Mouse (Mus musculus) Patski (cell line): Measurements from ENCODE around the gene Gm4340. TPM values are rescaled to one million over a fixed set of nuclear protein-coding genes. Genes with fewer than 3 reads are reported as not detected.
"Not testable (repeated sequence)": the region's sequence is repeated elsewhere in the genome, so short reads cannot be mapped to it uniquely, and the experiment has no call there.

Experiments
- ATAC-seq: fragments of 100-300 bp; one replicate; pipeline ENCODE4 v1.8.0; 2021
- CTCF ChIA-PET: fragments of 350-600 bp; sonication (Branson Sonifier 250); formaldehyde crosslinking; loops from one replicate; lab custom pipeline; 2022; ENCODE audit warnings: inconsistent platforms; lab: Charles Lee
- POLR2A ChIA-PET: fragments of 350-600 bp; sonication (Branson Sonifier 250); formaldehyde crosslinking; loops from one replicate; lab custom pipeline; 2022; ENCODE audit warnings: antibody characterized with exemption, inconsistent platforms; lab: Charles Lee
- DNase-seq: peaks from one replicate; pipeline ENCODE4 v3.0.0-alpha.2; 2011; ENCODE audit warnings: low read depth, low spot score
- H3K27me3 ChIP-seq: fragments of 371-371 bp; one replicate; pipeline ENCODE4 v1.5.1; 2021
- CTCF ChIP-seq: fragments of 100-300 bp; IDR thresholded peaks from one replicate; pipeline ENCODE4 v1.5.1; 2021
- in situ Hi-C: fragments of 300-500 bp; cut with MboI; formaldehyde crosslinking; loops from 3 replicates; pipeline ENCODE4 v1.11.1; 2018; ENCODE audit warnings: low pct_unique_long_range_greater_than_20kb, mixed read lengths
- polyA plus RNA-seq: library from polyadenylated mRNA; unstranded; gene quantifications from one replicate; pipeline ENCODE4 v1.2.3, GENCODE M21; 2021

The Gm4340 gene
- not detected for polyA plus RNA-seq

- DNase-seq, POLR2A ChIA-PET, ATAC-seq, CTCF ChIA-PET, H3K27me3 ChIP-seq, in situ Hi-C loops: not testable (repeated sequence)
These were observed at the start of gene Gm4340 for GRCm38 (mm10) chr10:104193742-104194141. Gene Gm4340, plus strand, starts transcription at chr10:104194042.

- POLR2A ChIA-PET, CTCF ChIA-PET, DNase-seq, in situ Hi-C loops, H3K27me3 ChIP-seq, ATAC-seq: not testable (repeated sequence)
These were observed 42.6 kb upstream of the Gm4340 start, which contains the start of gene Gm6763 for GRCm38 (mm10) chr10:104151197-104151596. Gene Gm6763, plus strand, starts transcription at chr10:104151497.

DNA sequence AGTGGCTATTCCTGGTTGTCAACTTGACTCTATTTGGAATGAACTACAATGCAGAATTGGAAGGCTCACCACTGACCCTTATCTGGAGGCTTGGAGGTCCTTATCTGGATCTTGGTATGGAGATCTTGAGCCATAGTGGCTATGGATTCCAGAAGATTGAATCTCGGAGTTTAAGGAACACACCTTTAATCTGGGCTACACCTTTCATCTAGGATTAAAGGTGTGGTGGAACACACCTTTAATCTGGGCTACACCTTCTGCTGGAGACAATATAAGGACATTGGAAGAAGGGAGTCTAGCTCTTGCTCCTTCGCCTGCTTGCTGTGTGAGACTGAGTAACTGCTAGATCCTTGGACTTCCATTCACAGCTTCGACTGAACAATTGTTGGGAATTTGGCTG, 34.1 kb upstream of the Gm4340 start, which contains the start of gene Gm8764:
Gm8764 (plus strand) TSS at position 301 of the 400 bp plus-strand sequence.
- in situ Hi-C loops, POLR2A ChIA-PET, ATAC-seq, DNase-seq, H3K27me3 ChIP-seq, CTCF ChIA-PET: not testable (repeated sequence)

GRCm38 (mm10) chr10:104168215-104168614, 25.6 kb upstream of the Gm4340 start, which contains the start of gene Gm21304:
Gene Gm21304, plus strand, starts transcription at chr10:104168515.
- POLR2A ChIA-PET, ATAC-seq, CTCF ChIA-PET, in situ Hi-C loops, DNase-seq, H3K27me3 ChIP-seq: not testable (repeated sequence)

DNA sequence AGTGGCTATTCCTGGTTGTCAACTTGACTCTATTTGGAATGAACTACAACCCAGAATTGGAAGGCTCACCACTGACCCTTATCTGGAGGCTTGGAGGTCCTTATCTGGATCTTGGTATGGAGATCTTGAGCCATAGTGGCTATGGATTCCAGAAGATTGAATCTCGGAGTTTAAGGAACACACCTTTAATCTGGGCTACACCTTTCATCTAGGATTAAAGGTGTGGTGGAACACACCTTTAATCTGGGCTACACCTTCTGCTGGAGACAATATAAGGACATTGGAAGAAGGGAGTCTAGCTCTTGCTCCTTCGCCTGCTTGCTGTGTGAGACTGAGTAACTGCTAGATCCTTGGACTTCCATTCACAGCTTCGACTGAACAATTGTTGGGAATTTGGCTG, 17.1 kb upstream of the Gm4340 start, which contains the start of gene Gm21312:
Gm21312 (plus strand) TSS at position 301 of the 400 bp plus-strand sequence.
- POLR2A ChIA-PET, result not testable (repeated sequence)

DNA sequence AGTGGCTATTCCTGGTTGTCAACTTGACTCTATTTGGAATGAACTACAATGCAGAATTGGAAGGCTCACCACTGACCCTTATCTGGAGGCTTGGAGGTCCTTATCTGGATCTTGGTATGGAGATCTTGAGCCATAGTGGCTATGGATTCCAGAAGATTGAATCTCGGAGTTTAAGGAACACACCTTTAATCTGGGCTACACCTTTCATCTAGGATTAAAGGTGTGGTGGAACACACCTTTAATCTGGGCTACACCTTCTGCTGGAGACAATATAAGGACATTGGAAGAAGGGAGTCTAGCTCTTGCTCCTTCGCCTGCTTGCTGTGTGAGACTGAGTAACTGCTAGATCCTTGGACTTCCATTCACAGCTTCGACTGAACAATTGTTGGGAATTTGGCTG, 8.6 kb upstream of the Gm4340 start, which contains the start of gene Gm20765:
Gm20765 (plus strand) TSS at position 301 of the 400 bp plus-strand sequence.
- ATAC-seq, POLR2A ChIA-PET, in situ Hi-C loops, CTCF ChIA-PET, H3K27me3 ChIP-seq, DNase-seq: not testable (repeated sequence)

More for the DNA sequence above, 17.1 kb upstream of the Gm4340 start, which contains the start of gene Gm21312:
- H3K27me3 ChIP-seq, ATAC-seq, in situ Hi-C loops, CTCF ChIA-PET, DNase-seq: not testable (repeated sequence)

GRCm38 (mm10) chr10:104209655-104210054, 15.8 kb downstream of the Gm4340 start:
- in situ Hi-C loops, result no loop called here
- ATAC-seq, result no peak
- ChIA-PET CTCF (no interaction called here), POLR2A (no interaction called here)
- no peak for DNase-seq
- no peak for TF ChIP-seq CTCF
- H3K27me3 ChIP-seq, result no peaks in the 10 kb centered on the region

DNA sequence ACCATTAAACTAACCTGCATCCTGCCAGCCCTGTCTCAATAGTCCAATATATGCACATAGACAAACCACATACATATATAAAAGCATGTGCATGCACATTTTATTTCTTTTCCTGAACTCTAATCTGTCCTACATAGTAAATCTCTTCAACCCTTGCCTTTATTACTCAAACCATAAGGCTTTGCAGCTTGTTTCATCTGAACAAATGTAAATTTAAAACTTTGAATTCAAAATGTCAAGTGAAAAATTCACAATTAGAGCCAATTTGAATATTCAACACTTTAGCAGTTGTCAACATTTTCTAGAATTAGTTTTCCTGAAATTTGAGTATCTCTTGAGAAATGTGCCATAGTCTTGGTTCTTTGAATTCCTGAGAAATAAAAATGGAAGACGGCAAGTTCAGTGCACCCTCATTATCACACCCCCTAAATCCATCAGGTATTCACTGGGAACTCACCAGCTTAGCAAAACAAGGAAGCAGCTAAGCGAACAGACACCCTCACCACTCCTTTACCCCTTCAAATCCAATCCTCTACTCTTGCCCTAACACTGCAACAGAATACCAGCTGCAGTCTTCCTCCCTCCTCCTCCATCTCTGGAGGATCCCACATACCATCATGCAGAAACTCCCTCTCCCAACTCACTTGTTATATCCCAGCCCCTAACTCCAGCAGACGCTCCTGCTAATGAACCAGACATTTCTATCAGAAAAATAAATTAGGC, 16.6 kb downstream of the Gm4340 start:
- DNase-seq, result no peak
- POLR2A ChIA-PET, result no interaction called here
- in situ Hi-C loops, result no loop called here
- no peak for TF ChIP-seq CTCF
- H3K27me3 ChIP-seq, result no peaks in the 10 kb centered on the region
- CTCF ChIA-PET, result no interaction called here
- ATAC-seq, result no peak

- TF ChIP-seq CTCF, result no peak
- no peaks in the 10 kb centered on the region for H3K27me3 ChIP-seq
- POLR2A ChIA-PET, result no interaction called here
- CTCF ChIA-PET, result no interaction called here
- no peak for DNase-seq
- in situ Hi-C loops, result no loop called here
- no peak for ATAC-seq
These were observed 20.7 kb downstream of the Gm4340 start for GRCm38 (mm10) chr10:104214527-104214926.

DNA sequence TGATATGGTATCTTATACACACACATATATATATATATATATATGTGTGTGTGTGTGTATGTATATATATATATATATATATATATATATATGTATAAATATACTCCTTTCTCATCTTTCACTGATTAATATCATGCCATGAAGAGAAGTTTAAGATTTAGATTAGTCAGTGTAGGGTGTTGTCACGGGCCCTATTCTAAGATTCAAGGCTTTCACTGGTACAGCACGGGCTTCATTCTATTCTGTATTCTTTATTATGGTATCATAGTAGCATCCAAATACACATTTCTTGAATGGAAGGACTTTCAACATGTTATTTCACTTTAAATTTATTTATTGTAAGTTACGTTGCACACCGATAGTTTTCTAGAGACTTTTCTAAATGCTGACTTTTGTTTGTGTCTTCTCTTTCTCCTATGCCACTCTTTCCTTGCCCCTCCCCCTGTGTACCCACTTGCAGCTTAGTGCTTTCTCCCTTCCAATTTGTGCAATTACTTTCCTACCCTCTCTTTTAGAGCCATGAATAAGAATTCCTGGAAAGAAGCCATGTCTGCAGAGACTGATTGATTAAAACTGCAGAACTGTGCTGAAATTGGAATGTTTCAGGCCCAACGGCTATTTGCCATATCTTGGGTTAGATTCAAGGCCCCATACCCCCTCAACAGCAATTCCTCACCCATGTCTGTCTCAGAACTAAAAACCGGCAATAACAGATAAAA, 26.6 kb downstream of the Gm4340 start:
- CTCF ChIA-PET, result no interaction called here

More for the DNA sequence above, 26.6 kb downstream of the Gm4340 start:
- no peak for DNase-seq
- no peaks in the 10 kb centered on the region for H3K27me3 ChIP-seq
- no peak for ATAC-seq
- POLR2A ChIA-PET, result no interaction called here
- TF ChIP-seq CTCF, result no peak
- in situ Hi-C loops, result no loop called here

Other genes starting within 250 kb of the Gm4340 start
- not detected for gene Gm21293, start 51.1 kb upstream of the Gm4340 start, polyA plus RNA-seq
- not detected for gene Gm6763, start 42.5 kb upstream of the Gm4340 start, polyA plus RNA-seq
- not detected for gene Gm8764, start 34.0 kb upstream of the Gm4340 start, polyA plus RNA-seq
- not detected for gene Gm21304, start 25.5 kb upstream of the Gm4340 start, polyA plus RNA-seq
- not detected for gene Gm21312, start 17.0 kb upstream of the Gm4340 start, polyA plus RNA-seq
- gene Gm20765, start 8.5 kb upstream of the Gm4340 start, polyA plus RNA-seq, result not detected